In the genomic region with DNA sequence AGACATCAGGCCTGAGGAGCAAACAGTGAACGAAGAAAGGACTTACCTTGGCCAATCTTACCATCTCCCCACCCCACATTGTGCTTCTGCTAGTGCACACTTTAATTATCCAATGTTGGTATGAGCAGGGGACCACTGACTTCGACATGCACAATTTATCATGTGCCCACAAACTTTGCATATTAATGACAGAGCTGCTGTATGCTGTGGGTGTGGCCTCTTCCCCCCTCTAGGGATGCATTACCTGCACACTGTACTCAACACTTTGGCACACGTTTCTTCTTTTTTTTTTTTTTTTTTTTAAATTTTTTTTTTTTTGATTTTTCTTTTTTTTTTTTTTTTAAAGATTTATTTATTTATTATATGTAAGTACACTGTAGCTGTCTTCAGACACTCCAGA, we compare ENCODE assay signal across 17 mouse cellular contexts. TPM values are rescaled to one million over a fixed set of nuclear protein-coding genes. Genes with fewer than 3 reads are reported as not detected.
"Had no signal": no experiment of that assay in that cellular context is flagged by ENCODE, and none has a peak within 500 bp of the region (broad histone marks: within the 10 kb centered on the region; RNA-seq: fewer than 3 reads in every experiment).

No protein-coding gene starts in this region.

- H3K9me3 ChIP-seq: limb, embryonic 12.5 days; liver, embryonic 13.5 days; lung, embryonic 15.5 days; megakaryocyte, embryonic 14.5 days; midbrain, embryonic 15.5 days; neural tube, embryonic 12.5 days had no signal

- H3K9ac ChIP-seq: limb, embryonic 12.5 days; liver, embryonic 13.5 days; liver, postnatal 0 days; lung, embryonic 15.5 days; midbrain, embryonic 15.5 days; neural tube, embryonic 12.5 days had no signal

- H3K27ac ChIP-seq: liver, embryonic 13.5 days; lung, embryonic 15.5 days; macrophage; midbrain, embryonic 15.5 days; neural tube, embryonic 12.5 days had no signal

- ATAC-seq: liver, postnatal 0 days; midbrain, embryonic 15.5 days had no signal

- H3K4me3 ChIP-seq: limb, embryonic 12.5 days; liver, embryonic 13.5 days; lung, embryonic 15.5 days; megakaryocyte, embryonic 14.5 days; midbrain, embryonic 15.5 days; neural tube, embryonic 12.5 days had no signal

- DNase-seq: kidney, adult 2 months; kidney, postnatal 10 days; layer of hippocampus, postnatal 36 days; liver; liver, embryonic 13.5 days; liver, postnatal 0 days; lung, postnatal 14 days; right cerebral cortex, postnatal 14 days; thymus, adult 2 months; thymus, postnatal 36 days had no signal

- H3K4me2 ChIP-seq: limb, embryonic 12.5 days; liver, embryonic 13.5 days; lung, embryonic 15.5 days; midbrain, embryonic 11.5 days; midbrain, embryonic 15.5 days; neural tube, embryonic 12.5 days had no signal

RNA-seq across cellular contexts. Expression of a gene that starts 6.2 kb away (rescaled TPM):
- polyA plus RNA-seq: macrophage had no signal
